Comparison of ENCODE assay signal across 8 mouse cellular contexts in the genomic region with DNA sequence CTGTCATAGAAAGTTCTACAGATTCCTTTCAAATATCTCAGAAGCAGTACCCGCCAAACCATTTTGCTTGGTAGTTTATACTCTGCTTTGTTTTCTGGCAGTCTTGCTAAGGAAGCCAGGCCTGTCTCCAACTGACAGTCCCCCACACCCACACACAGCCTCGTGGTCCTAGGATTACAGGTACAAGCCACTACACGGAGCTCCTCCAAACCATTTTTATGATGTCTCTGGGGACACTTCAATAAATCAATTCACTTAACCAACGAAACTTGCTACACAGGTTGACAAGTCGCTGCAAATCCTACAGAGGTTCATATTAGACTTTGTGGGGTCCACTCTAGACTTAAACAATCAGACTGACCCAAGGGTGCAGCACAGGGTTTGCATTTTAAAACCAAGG. TPM values are rescaled to one million over a fixed set of nuclear protein-coding genes. Genes with fewer than 3 reads are reported as not detected.
A peak's percentile ranks its signal among the peaks of the same experiment; 100 is the strongest.
DNase-seq lines count a peak whose midpoint lies in the region; ATAC-seq lines count a peak whose summit lies in the region.

No protein-coding gene starts in this region.

- DNase-seq in kidney, postnatal 25 days = no peak
- peak; percentile 3 for DNase-seq in c-Kit-negative CD71-positive TER-119-positive erythroid progenitor cells, embryonic 14.5 days (ENCODE audit: low read depth, low spot score)
- no peak for DNase-seq in hindbrain, embryonic 14.5 days (ENCODE audit: low spot score)
- DNase-seq in urinary bladder, postnatal 4 days (ENCODE audit: low spot score in 2 of 2) = no peak
- no peak for DNase-seq in ovary, postnatal 14 days (ENCODE audit: low spot score)
- no peak for DNase-seq in cerebellum, adult 9-10 months

- no peaks in the 10 kb centered on the region for H3K36me3 ChIP-seq in kidney, embryonic 16.5 days (ENCODE audit: insufficient read depth, low read length)
- no peaks in the 10 kb centered on the region for H3K36me3 ChIP-seq in hindbrain, embryonic 14.5 days (replicated peaks; ENCODE audit: control insufficient read depth, insufficient read depth)
- H3K36me3 ChIP-seq in midbrain, embryonic 15.5 days (replicated peaks) = no peaks in the 10 kb centered on the region

- ATAC-seq in kidney, embryonic 16.5 days (ENCODE audit: low FRiP score, low TSS enrichment) = no peak
- ATAC-seq in hindbrain, embryonic 14.5 days (ENCODE audit: low FRiP score) = no peak
- ATAC-seq in midbrain, embryonic 15.5 days (replicated peaks) = no peak

- H3K9me3 ChIP-seq in kidney, embryonic 16.5 days (ENCODE audit: low read length) = no peaks in the 10 kb centered on the region
- no peaks in the 10 kb centered on the region for H3K9me3 ChIP-seq in hindbrain, embryonic 14.5 days (ENCODE audit: control insufficient read depth, low read length)
- H3K9me3 ChIP-seq in midbrain, embryonic 15.5 days = no peaks in the 10 kb centered on the region

- peak overlapping the region; percentile 99 for H3K4me3 ChIP-seq in kidney, embryonic 16.5 days (ENCODE audit: low read length)
- peak overlapping the region; percentile 90 for H3K4me3 ChIP-seq in hindbrain, embryonic 14.5 days (replicated peaks; ENCODE audit: low read length)
- peak overlapping the region; percentile 85 for H3K4me3 ChIP-seq in midbrain, embryonic 15.5 days

- H3K9ac ChIP-seq in kidney, embryonic 16.5 days (replicated peaks; ENCODE audit: low read length) = peak overlapping the region; percentile 95
- H3K9ac ChIP-seq in hindbrain, embryonic 14.5 days = peak overlapping the region; percentile 81
- peak overlapping the region; percentile 69 for H3K9ac ChIP-seq in midbrain, embryonic 15.5 days

- peaks cover 22% of the 10 kb centered on the region for H3K4me1 ChIP-seq in kidney, embryonic 16.5 days (ENCODE audit: insufficient read depth, low read length)
- peaks cover 30% of the 10 kb centered on the region for H3K4me1 ChIP-seq in hindbrain, embryonic 14.5 days (replicated peaks; ENCODE audit: control insufficient read depth, insufficient read depth, low read length)
- peaks cover 34% of the 10 kb centered on the region for H3K4me1 ChIP-seq in midbrain, embryonic 15.5 days

- peak overlapping the region; percentile 76 for H3K4me2 ChIP-seq in kidney, embryonic 16.5 days (replicated peaks; ENCODE audit: low read depth, low read length)
- peak overlapping the region; percentile 90 for H3K4me2 ChIP-seq in hindbrain, embryonic 14.5 days (replicated peaks)
- H3K4me2 ChIP-seq in midbrain, embryonic 15.5 days = peak overlapping the region; percentile 77

- WGBS in kidney, embryonic 16.5 days = 8% methylated on average over 5 of the region's 5 CpGs
- 28% methylated on average over 5 of the region's 5 CpGs for WGBS in hindbrain, embryonic 14.5 days
- 31% methylated on average over 5 of the region's 5 CpGs for WGBS in midbrain, embryonic 15.5 days

- no peaks in the 10 kb centered on the region for H3K27me3 ChIP-seq in kidney, embryonic 16.5 days (ENCODE audit: insufficient read depth, low read length)
- H3K27me3 ChIP-seq in hindbrain, embryonic 14.5 days (ENCODE audit: control insufficient read depth, insufficient read depth, low read length) = no peaks in the 10 kb centered on the region
- no peaks in the 10 kb centered on the region for H3K27me3 ChIP-seq in midbrain, embryonic 15.5 days (replicated peaks)

- no peak overlapping the region for H3K27ac ChIP-seq in kidney, embryonic 16.5 days (ENCODE audit: low read length)
- no peak overlapping the region for H3K27ac ChIP-seq in hindbrain, embryonic 14.5 days
- H3K27ac ChIP-seq in midbrain, embryonic 15.5 days = peak overlapping the region; percentile 85; the same call in 1 of the 2 replicates

RNA-seq across cellular contexts. Expression of gene Rspry1, which starts 1.3 kb away (rescaled TPM):
- 39.1 and 41.4 TPM in 2 replicates for polyA plus RNA-seq in kidney, embryonic 16.5 days (2015; fragmentation: Nextera tagmentation; extraction: Ambion mirVana)
- polyA plus RNA-seq in hindbrain, embryonic 14.5 days (2014; fragmentation: Nextera tagmentation; extraction: Ambion mirVana) = 44.8 and 46.5 TPM in 2 replicates
- 53.3 and 56.1 TPM in 2 replicates for polyA plus RNA-seq in midbrain, embryonic 15.5 days (2015; fragmentation: Nextera tagmentation; extraction: Ambion mirVana)

RNA-seq across cellular contexts. Expression of gene Fam192a, which starts 1.3 kb away (rescaled TPM):
- 63.2 and 69.2 TPM in 2 replicates for polyA plus RNA-seq in kidney, embryonic 16.5 days (2015; fragmentation: Nextera tagmentation; extraction: Ambion mirVana)
- polyA plus RNA-seq in hindbrain, embryonic 14.5 days (2014; fragmentation: Nextera tagmentation; extraction: Ambion mirVana) = 75.7 and 82.7 TPM in 2 replicates
- polyA plus RNA-seq in midbrain, embryonic 15.5 days (2015; fragmentation: Nextera tagmentation; extraction: Ambion mirVana) = 75.0 and 75.2 TPM in 2 replicates
